Mouse (Mus musculus) megakaryocyte, embryonic 14.5 days (primary cell): Measurements from ENCODE around the gene Cavin4.

Source experiments
- FLI1 ChIP-seq: IDR thresholded peaks from 2 replicates; pipeline ENCODE4 v1.6.1; 2012; ENCODE audit warnings: low read length, inconsistent platforms, mixed read lengths
- GATA1 ChIP-seq: IDR thresholded peaks from 3 replicates; pipeline ENCODE4 v1.6.1; 2012; ENCODE audit warnings: mixed read lengths, low read length, inconsistent platforms, borderline replicate concordance

GRCm38 (mm10) chr4:48678793-48679192, 15.5 kb downstream of the Cavin4 start:
- TF ChIP-seq GATA1 (no peak), FLI1 (no peak)
